Mouse (Mus musculus): ENCODE measurements around the gene Gm42674.

- TF ChIP-seq CTCF (IDR thresholded peaks at IDR 0.05; ENCODE audit: borderline replicate concordance, control insufficient read depth, extremely low read depth, insufficient read depth, low read length, poor library complexity): no peak
- no peak for TF ChIP-seq POLR2A (IDR thresholded peaks at IDR 0.05; ENCODE audit: control insufficient read depth, extremely low read depth, insufficient read depth, low read length, poor library complexity)
Observed at GRCm38 (mm10) chr3:90598212-90598611, 3.5 kb upstream of the Gm42674 start.

Measured in thymus, adult 2 months (tissue).